Mouse (Mus musculus) spleen, postnatal 0 days (tissue): ENCODE results near the gene Vmn1r163. TPM values are rescaled to one million over a fixed set of nuclear protein-coding genes. Genes with fewer than 3 reads are reported as not detected.

Experiments used
- polyA plus RNA-seq: library from polyadenylated mRNA; unstranded; fragments of >200 nt; fragmentation: Nextera tagmentation; extraction: Ambion mirVana; gene quantifications from 2 replicates; pipeline ENCODE4 v1.2.1, GENCODE M21; 2015

Vmn1r163 gene
- not detected in 2 replicates for polyA plus RNA-seq

GRCm38 (mm10) chr7:23055240-23055639, at the start of gene Vmn1r163:
Gene Vmn1r163, plus strand, starts transcription at chr7:23055540.

GRCm38 (mm10) chr7:23019823-23020222, 35.5 kb upstream of the Vmn1r163 start, which contains the start of gene Gm4216:
Gene Gm4216, minus strand, starts transcription at chr7:23019923.

GRCm38 (mm10) chr7:23067356-23067755, 12.0 kb downstream of the Vmn1r163 start, which contains the start of gene Gm8720:
Gene Gm8720, minus strand, starts transcription at chr7:23067456.

Other genes starting within 250 kb of the Vmn1r163 start
- gene Vmn1r159, start 211.9 kb upstream of the Vmn1r163 start, polyA plus RNA-seq = not detected in 2 replicates
- gene Vmn1r160, start 184.3 kb upstream of the Vmn1r163 start, polyA plus RNA-seq = not detected in 2 replicates
- gene Gm4214, start 70.9 kb upstream of the Vmn1r163 start, polyA plus RNA-seq = not detected in 2 replicates
- gene Gm4216, start 35.6 kb upstream of the Vmn1r163 start, polyA plus RNA-seq = not detected in 2 replicates
- gene Gm8720, start 11.9 kb downstream of the Vmn1r163 start, polyA plus RNA-seq = not detected in 2 replicates
- not detected in 2 replicates for gene Gm10662, start 88.9 kb downstream of the Vmn1r163 start, polyA plus RNA-seq
- not detected in 2 replicates for gene Vmn1r165, start 161.8 kb downstream of the Vmn1r163 start, polyA plus RNA-seq
- not detected in 2 replicates for gene Vmn1r166, start 196.1 kb downstream of the Vmn1r163 start, polyA plus RNA-seq
- gene Gm6902, start 223.4 kb downstream of the Vmn1r163 start, polyA plus RNA-seq = not detected in 2 replicates
- not detected in 2 replicates for gene Nlrp4e, start 245.7 kb downstream of the Vmn1r163 start, polyA plus RNA-seq